Mouse (Mus musculus): ENCODE data around the gene Col6a5.
A peak's percentile ranks its signal among the peaks of the same experiment; 100 is the strongest.

Col6a5 gene

GRCm38 (mm10) chr9:105827076-105827647, 133.3 kb downstream of the Col6a5 start:
- DNase-seq (ENCODE audit: low read depth, low spot score), result no peak

- no peak for DNase-seq (ENCODE audit: low read depth, low spot score)
Observed at GRCm38 (mm10) chr9:105820711-105821110, 139.7 kb downstream of the Col6a5 start.

- DNase-seq (ENCODE audit: low read depth, low spot score), result no peak
Observed at GRCm38 (mm10) chr9:105819155-105819709, 141.2 kb downstream of the Col6a5 start.

GRCm38 (mm10) chr9:105814436-105814835, 146.0 kb downstream of the Col6a5 start:
- no peak for DNase-seq (ENCODE audit: low read depth, low spot score)

DNA sequence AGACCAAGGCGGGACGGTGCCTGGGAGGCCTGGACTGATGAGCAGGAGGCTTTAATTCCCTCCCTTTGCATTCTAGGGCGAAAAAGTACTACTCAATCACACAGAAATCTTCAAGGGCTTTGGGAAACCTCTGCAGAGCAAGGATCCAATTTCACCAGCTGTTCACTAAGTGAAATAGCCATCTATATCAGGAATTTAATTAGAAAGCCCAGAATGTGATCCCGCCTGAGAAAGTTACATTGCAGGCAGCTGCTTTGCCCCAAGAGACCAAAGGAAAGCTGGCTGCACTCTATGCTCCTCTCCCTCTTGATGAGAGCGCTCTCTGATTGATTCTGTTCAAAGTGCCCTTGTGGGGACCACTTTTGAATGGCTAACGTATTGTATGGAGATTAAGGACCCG, 149.0 kb downstream of the Col6a5 start:
- no peak for DNase-seq (ENCODE audit: low read depth, low spot score)

GRCm38 (mm10) chr9:105808920-105809505, 151.4 kb downstream of the Col6a5 start:
- DNase-seq (ENCODE audit: low read depth, low spot score), result peak; percentile 35
